Mouse (Mus musculus) limb, embryonic 15.5 days (tissue): ENCODE measurements around the gene Kcnc1. TPM values are rescaled to one million over a fixed set of nuclear protein-coding genes. Genes with fewer than 3 reads are reported as not detected.

Experiments
- ATAC-seq: fragments of 200-750 bp; cut with Nextera tagmentation; 2 replicates; pipeline ENCODE4 v1.8.0; 2017; ENCODE audit warnings: low read depth, moderate TSS enrichment; ENCODE audit not compliant: insufficient number of reproducible peaks, low FRiP score, low TSS enrichment
- H3K27ac ChIP-seq: fragments of 300-500 bp; sonication (generic); 2 replicates; pipeline ENCODE4 v1.5.1; 2015; ENCODE audit warnings: moderate library complexity, mild to moderate bottlenecking, inconsistent platforms
- H3K27me3 ChIP-seq: fragments of 300-500 bp; sonication (generic); 2 replicates; pipeline ENCODE4 v1.6.1; 2015; ENCODE audit warnings: inconsistent platforms
- H3K36me3 ChIP-seq: fragments of 300-500 bp; sonication (generic); 2 replicates; pipeline ENCODE4 v1.6.1; 2015; ENCODE audit warnings: inconsistent platforms
- H3K4me1 ChIP-seq: fragments of 300-500 bp; sonication (generic); 2 replicates; pipeline ENCODE4 v1.6.1; 2015; ENCODE audit warnings: inconsistent platforms
- H3K4me2 ChIP-seq: fragments of 300-500 bp; sonication (generic); 2 replicates; pipeline ENCODE4 v1.6.1; 2015; ENCODE audit warnings: mild to moderate bottlenecking, inconsistent platforms
- H3K4me3 ChIP-seq: fragments of 300-500 bp; sonication (generic); 2 replicates; pipeline ENCODE4 v1.5.1; 2015; ENCODE audit warnings: mild to moderate bottlenecking, inconsistent platforms
- H3K9ac ChIP-seq: fragments of 300-500 bp; sonication (generic); 2 replicates; pipeline ENCODE4 v1.6.1; 2015; ENCODE audit warnings: inconsistent platforms
- H3K9me3 ChIP-seq: fragments of 300-500 bp; sonication (generic); 2 replicates; pipeline ENCODE4 v1.6.1; 2016; ENCODE audit warnings: inconsistent platforms
- WGBS: fragments of 180-500 bp; shearing (Covaris S2); methylation state at CpG from one replicate; pipeline ENCODE4 v1.1.7; 2015; 5-methylcytosine and 5-hydroxymethylcytosine counted together
- polyA plus RNA-seq: library from polyadenylated mRNA; unstranded; fragments of >200 nt; fragmentation: Nextera tagmentation; extraction: Ambion mirVana; gene quantifications from 2 replicates; pipeline ENCODE4 v1.2.1, GENCODE M21; 2015

Kcnc1 gene
- polyA plus RNA-seq, 1 experiment from 2014 or later, result 0.37 TPM

GRCm38 (mm10) chr7:46376172-46377007 is 19.9 kb upstream of the Kcnc1 start, which contains the start of gene Myod1:
Gene Myod1, plus strand, starts transcription at chr7:46376474.
- peaks cover 80% of the 10 kb centered on the region for H3K27me3 ChIP-seq
- peak; percentile 53 for ATAC-seq
- peak within 1 kb of the TSS; percentile 29 for H3K4me2 ChIP-seq
- peak within 1 kb of the TSS; percentile 61; the same call in 1 of the 2 replicates for H3K27ac ChIP-seq
- H3K9me3 ChIP-seq, result no peaks in the 10 kb centered on the region
- H3K4me1 ChIP-seq, result peaks cover 14% of the 10 kb centered on the region
- WGBS, result 4% methylated on average over 43 of the region's 44 CpGs
- 0 out of 2 replicates have a peak within 1 kb of the TSS, but pooled peaks have one; percentile 7 for H3K9ac ChIP-seq
- no peaks in the 10 kb centered on the region for H3K36me3 ChIP-seq
- H3K4me3 ChIP-seq, result peak within 1 kb of the TSS; percentile 27

GRCm38 (mm10) chr7:46377008-46377346 is 19.3 kb upstream of the Kcnc1 start:
- H3K36me3 ChIP-seq, result no peaks in the 10 kb centered on the region
- H3K9ac ChIP-seq, result 0 out of 2 replicates have a peak overlapping the region, but pooled peaks have one; percentile 7
- ATAC-seq, result no peak
- peak overlapping the region; percentile 29 for H3K4me2 ChIP-seq
- peak overlapping the region; percentile 27 for H3K4me3 ChIP-seq
- H3K9me3 ChIP-seq, result no peaks in the 10 kb centered on the region
- under 1% methylated on average over 33 of the region's 33 CpGs for WGBS
- H3K27ac ChIP-seq, result peak overlapping the region; percentile 61; the same call in 1 of the 2 replicates
- H3K4me1 ChIP-seq, result peaks cover 14% of the 10 kb centered on the region
- peaks cover 80% of the 10 kb centered on the region for H3K27me3 ChIP-seq

DNA sequence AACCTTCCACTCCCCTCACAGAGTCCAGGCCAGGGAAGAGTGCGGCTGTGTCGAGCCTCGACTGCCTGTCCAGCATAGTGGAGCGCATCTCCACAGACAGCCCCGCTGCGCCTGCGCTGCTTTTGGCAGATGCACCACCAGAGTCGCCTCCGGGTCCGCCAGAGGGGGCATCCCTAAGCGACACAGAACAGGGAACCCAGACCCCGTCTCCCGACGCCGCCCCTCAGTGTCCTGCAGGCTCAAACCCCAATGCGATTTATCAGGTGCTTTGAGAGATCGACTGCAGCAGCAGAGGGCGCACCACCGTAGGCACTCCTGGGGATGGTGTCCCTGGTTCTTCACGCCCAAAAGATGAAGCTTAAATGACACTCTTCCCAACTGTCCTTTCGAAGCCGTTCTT is 18.2 kb upstream of the Kcnc1 start:
- WGBS, result 3% methylated on average over 22 of the region's 22 CpGs
- Histone ChIP-seq H3K27ac (no peak overlapping the region), H3K9me3 (no peaks in the 10 kb centered on the region), H3K4me3 (peak overlapping the region; percentile 27; the same call in 1 of the 2 replicates), H3K9ac (no peak overlapping the region), H3K4me1 (peaks cover 14% of the 10 kb centered on the region), H3K36me3 (no peaks in the 10 kb centered on the region), H3K27me3 (peaks cover 72% of the 10 kb centered on the region), H3K4me2 (0 out of 2 replicates have a peak overlapping the region, but pooled peaks have one; percentile 2)
- no peak for ATAC-seq

- Histone ChIP-seq H3K27ac (no peak overlapping the region), H3K36me3 (no peaks in the 10 kb centered on the region), H3K27me3 (peaks cover 64% of the 10 kb centered on the region), H3K4me1 (peaks cover 14% of the 10 kb centered on the region), H3K9ac (no peak overlapping the region), H3K4me2 (no peak overlapping the region), H3K9me3 (no peaks in the 10 kb centered on the region), H3K4me3 (peak overlapping the region; percentile 27; the same call in 1 of the 2 replicates)
- no peak for ATAC-seq
- WGBS, result 9% methylated on average over 16 of the region's 16 CpGs
These were observed 17.3 kb upstream of the Kcnc1 start for GRCm38 (mm10) chr7:46378983-46379382.

DNA sequence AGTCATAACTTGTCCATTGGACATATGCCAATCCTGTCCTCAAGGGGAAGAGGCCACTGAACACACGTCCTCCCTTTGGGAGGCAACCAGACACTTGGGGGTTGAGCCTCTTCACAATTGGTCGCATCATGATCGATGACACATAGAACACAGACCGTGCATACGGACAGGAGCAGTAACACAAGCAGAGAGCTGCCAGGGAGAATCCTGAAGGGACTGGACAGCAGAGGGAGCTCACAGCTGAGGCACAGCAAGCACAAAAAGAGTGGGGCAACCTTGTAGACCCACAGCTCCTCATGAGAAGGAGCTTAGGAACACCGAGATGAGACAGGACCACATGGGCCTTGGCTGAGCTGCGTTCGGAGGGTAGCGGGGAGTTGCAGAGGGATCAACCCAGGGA is 15.7 kb upstream of the Kcnc1 start:
- Histone ChIP-seq H3K4me2 (no peak overlapping the region), H3K4me3 (no peak overlapping the region), H3K27ac (no peak overlapping the region), H3K27me3 (peaks cover 49% of the 10 kb centered on the region), H3K36me3 (no peaks in the 10 kb centered on the region), H3K9ac (no peak overlapping the region), H3K9me3 (no peaks in the 10 kb centered on the region), H3K4me1 (peaks cover 14% of the 10 kb centered on the region)
- ATAC-seq, result no peak
- WGBS, result 63% methylated on average over 9 of the region's 9 CpGs

DNA sequence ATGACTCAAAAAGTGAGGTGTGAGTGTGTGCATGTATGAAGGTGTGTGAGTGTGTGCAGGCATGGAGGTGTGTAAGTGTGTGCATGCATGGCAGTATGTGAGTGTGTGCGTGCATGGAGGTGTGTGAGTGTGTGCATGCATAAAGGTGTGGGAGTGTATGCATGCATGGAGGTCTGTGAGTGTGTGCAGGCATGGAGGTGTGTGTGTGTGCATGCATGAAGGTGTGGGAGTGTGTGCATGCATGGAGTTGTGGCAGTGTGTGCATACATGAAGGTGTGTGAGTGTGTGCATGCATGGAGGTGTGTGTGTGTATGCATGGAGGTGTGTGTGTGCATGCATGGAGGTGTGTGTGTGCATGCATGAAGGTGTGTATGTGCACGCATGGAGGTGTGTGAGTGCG is 8.9 kb upstream of the Kcnc1 start:
- H3K9me3 ChIP-seq, result no peaks in the 10 kb centered on the region
- no peak overlapping the region for H3K9ac ChIP-seq
- no peaks in the 10 kb centered on the region for H3K36me3 ChIP-seq
- H3K27me3 ChIP-seq, result peaks cover 10% of the 10 kb centered on the region
- no peak overlapping the region for H3K4me2 ChIP-seq
- H3K4me1 ChIP-seq, result no peaks in the 10 kb centered on the region
- H3K27ac ChIP-seq, result no peak overlapping the region
- H3K4me3 ChIP-seq, result no peak overlapping the region
- 91% methylated on average over 3 of the region's 3 CpGs for WGBS
- ATAC-seq, result no peak

DNA sequence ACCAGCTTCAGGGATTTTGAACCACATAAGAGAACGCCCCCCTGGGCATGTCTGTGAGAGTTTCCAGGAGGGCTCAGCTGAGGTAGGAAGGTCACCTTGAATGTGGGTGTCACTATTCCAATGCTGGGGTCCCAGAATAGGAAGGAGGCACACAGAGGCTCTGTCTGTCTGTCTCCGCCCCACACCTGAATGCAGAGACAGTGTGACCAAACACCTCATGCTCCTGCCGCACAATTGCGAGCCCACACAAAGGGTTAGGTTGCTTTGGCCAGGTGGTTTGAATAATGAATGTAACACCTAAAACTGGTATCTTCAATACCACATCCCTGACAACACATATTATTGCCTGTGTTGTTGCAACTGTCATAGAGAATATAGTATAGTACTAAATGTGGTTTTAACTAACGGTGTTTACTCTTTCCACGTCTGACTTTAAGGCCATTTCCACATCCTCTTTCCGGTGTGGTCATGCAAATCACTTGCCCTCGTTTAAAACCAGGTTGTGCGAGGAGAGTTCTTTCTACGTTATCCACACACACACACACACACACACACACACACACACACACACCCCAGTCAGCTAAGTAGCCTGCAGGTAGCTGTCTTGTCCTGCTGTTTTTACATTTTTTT is 6.7 kb upstream of the Kcnc1 start:
- 64% methylated on average over 10 of the region's 10 CpGs for WGBS
- Histone ChIP-seq H3K36me3 (no peaks in the 10 kb centered on the region), H3K4me1 (no peaks in the 10 kb centered on the region), H3K27me3 (peaks cover 26% of the 10 kb centered on the region), H3K9me3 (no peaks in the 10 kb centered on the region), H3K4me2 (no peak overlapping the region), H3K4me3 (no peak overlapping the region), H3K27ac (no peak overlapping the region), H3K9ac (no peak overlapping the region)
- ATAC-seq, result no peak

- no peak overlapping the region for H3K4me3 ChIP-seq
- no peaks in the 10 kb centered on the region for H3K4me1 ChIP-seq
- H3K27ac ChIP-seq, result no peak overlapping the region
- H3K9ac ChIP-seq, result no peak overlapping the region
- no peak for ATAC-seq
- H3K36me3 ChIP-seq, result no peaks in the 10 kb centered on the region
- no peaks in the 10 kb centered on the region for H3K9me3 ChIP-seq
- H3K27me3 ChIP-seq, result peaks cover 33% of the 10 kb centered on the region
- WGBS, result 60% methylated on average over 4 of the region's 4 CpGs
- H3K4me2 ChIP-seq, result no peak overlapping the region
These were observed 6.1 kb upstream of the Kcnc1 start for GRCm38 (mm10) chr7:46390226-46390625.

DNA sequence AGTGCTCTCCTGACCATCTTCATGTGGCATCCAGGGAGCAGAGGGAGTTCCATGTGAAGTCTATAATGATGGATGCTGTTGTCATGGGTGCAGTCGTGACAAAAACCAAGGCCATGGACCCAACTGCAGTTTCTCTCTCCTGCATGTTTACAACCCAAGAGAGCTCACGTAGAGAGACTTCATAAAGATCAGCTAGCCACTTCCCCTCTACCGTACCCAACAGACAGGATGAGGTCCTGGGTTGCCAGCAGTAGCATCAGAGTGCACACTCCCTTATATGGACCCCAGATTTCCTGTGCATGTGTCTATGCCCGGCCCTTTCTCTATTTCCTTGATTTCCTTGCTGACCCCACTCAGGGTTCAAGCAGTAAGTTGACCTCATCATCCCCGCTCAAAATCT is 4.6 kb upstream of the Kcnc1 start:
- ATAC-seq, result no peak
- no peak overlapping the region for H3K4me3 ChIP-seq
- peaks cover 12% of the 10 kb centered on the region for H3K4me1 ChIP-seq
- no peak overlapping the region for H3K27ac ChIP-seq
- H3K4me2 ChIP-seq, result no peak overlapping the region
- peaks cover 43% of the 10 kb centered on the region for H3K27me3 ChIP-seq
- H3K9ac ChIP-seq, result no peak overlapping the region
- H3K36me3 ChIP-seq, result no peaks in the 10 kb centered on the region
- 58% methylated on average over 5 of the region's 5 CpGs for WGBS
- H3K9me3 ChIP-seq, result no peaks in the 10 kb centered on the region

GRCm38 (mm10) chr7:46393116-46393515 is 3.2 kb upstream of the Kcnc1 start:
- Histone ChIP-seq H3K9me3 (no peaks in the 10 kb centered on the region), H3K27me3 (peaks cover 58% of the 10 kb centered on the region), H3K4me1 (peaks cover 23% of the 10 kb centered on the region), H3K36me3 (no peaks in the 10 kb centered on the region), H3K27ac (no peak overlapping the region), H3K4me3 (no peak overlapping the region), H3K9ac (no peak overlapping the region), H3K4me2 (no peak overlapping the region)
- 3% methylated on average over 2 of the region's 2 CpGs for WGBS
- ATAC-seq, result no peak

DNA sequence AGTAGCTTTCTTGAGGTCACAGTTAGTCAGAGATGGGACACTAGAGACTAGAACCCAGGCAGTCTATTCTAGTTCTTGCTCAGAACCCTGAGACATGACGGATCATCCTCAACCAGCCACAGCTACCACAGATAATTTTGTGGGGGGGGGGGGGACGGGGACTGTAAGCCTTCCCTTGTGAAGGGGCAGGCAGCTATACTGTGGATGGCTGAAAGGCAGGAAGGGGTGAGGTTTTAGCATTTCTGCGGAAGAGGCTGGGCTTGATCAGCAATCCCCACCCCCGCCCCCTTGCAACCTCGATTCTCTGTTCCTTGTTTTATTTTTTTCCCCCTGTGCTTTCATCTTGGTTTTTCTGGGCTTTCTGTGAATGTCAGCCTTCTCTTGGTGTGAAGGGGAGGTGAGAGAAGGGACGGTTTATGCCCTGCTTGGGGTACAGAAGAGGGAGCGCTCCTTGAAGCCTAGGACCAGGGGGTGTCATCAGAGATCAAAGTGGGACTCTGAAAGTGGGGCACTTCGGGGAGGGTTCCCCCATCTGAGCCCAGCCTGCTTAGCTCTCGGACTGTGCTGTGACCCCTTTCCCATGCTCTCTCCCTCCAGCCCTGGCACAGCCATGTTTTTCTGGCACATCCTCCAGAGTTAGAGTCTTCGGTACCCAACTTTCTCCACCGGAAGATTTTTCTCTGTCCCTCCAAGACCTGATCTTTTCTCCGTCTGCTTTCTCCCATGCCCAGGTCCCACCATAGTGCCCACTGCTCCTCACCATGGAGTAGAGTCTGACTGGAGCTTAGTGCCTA is 2.4 kb upstream of the Kcnc1 start:
- no peak overlapping the region for H3K4me2 ChIP-seq
- peaks cover 23% of the 10 kb centered on the region for H3K4me1 ChIP-seq
- no peak overlapping the region for H3K27ac ChIP-seq
- peaks cover 66% of the 10 kb centered on the region for H3K27me3 ChIP-seq
- H3K9me3 ChIP-seq, result no peaks in the 10 kb centered on the region
- no peak overlapping the region for H3K4me3 ChIP-seq
- ATAC-seq, result no peak
- H3K9ac ChIP-seq, result no peak overlapping the region
- no peaks in the 10 kb centered on the region for H3K36me3 ChIP-seq
- WGBS, result 33% methylated on average over 12 of the region's 12 CpGs
